Mouse (Mus musculus): ENCODE data around the gene Otos. TPM values are rescaled to one million over a fixed set of nuclear protein-coding genes. Genes with fewer than 3 reads are reported as not detected.

The Otos gene
- polyA plus RNA-seq, 2 experiments, result 0.10 to 0.18 TPM

DNA sequence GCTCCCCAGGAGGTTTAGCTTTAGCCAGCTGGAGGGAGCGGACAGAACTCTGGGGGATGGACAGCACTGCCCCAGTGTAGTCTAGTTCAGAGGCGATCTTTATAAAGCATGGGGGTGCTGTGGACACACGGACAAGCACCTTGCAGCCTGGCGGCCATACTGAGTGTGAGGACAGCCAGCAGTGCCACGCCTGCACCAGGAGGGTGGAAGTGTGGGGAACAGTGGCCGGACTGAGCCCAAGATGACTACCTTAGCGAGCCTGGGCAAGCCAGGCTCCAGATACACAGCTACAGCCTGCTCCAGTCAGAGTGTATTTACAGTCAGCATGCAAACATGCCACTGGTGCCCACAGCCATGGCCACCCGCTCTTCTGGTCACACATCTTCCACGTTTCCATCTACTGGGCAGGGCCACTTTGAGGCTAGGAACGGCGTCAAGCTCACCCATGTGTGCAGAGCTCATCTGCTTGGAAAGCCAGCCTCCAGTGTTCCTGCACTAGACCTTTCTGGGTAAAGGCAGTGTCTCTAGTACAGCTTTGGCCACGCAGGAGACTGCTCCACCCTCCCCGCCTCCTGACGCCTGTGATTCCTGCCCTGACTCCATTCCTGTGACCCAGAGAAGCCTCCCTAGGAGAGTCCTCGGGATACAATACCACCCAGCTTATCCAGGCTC, 11.0 kb downstream of the Otos start:
- DNase-seq (ENCODE audit: low read depth in 3 of 3, low spot score in 3 of 3) (no peak), ATAC-seq (ENCODE audit: insufficient read depth) (no peak)
- Histone ChIP-seq H3K27ac (no peak overlapping the region), H3K4me2 (ENCODE audit: low read depth) (no peak overlapping the region), H3K36me3 (replicated peaks; ENCODE audit: control insufficient read depth, insufficient read depth, low read depth) (no peaks in the 10 kb centered on the region), H3K9me3 (ENCODE audit: control insufficient read depth, low read length) (no peaks in the 10 kb centered on the region), H3K27me3 (ENCODE audit: control insufficient read depth, insufficient read depth, low read length) (no peaks in the 10 kb centered on the region), H3K4me3 (ENCODE audit: insufficient read depth in 1 of 2, low read depth in 2 of 2, low read length in 2 of 2) (no peak overlapping the region), H3K9ac (replicated peaks) (no peak overlapping the region), H3K4me1 (replicated peaks; ENCODE audit: control insufficient read depth in 2 of 2, insufficient read depth in 2 of 2, low read length in 1 of 2) (peaks cover 0 to 12% of the 10 kb centered on the region in 2 experiments; a peak in 2 of 4 replicates)
- TF ChIP-seq EP300 (IDR thresholded peaks at IDR 0.05; ENCODE audit: low read depth) (no peak), CTCF (IDR thresholded peaks at IDR 0.05; ENCODE audit: low read depth) (no peak)
- WGBS (ENCODE audit: insufficient replicate concordance), result 83% methylated on average over 15 of the region's 15 CpGs

- H3K36me3 ChIP-seq (replicated peaks; ENCODE audit: control insufficient read depth, insufficient read depth, low read depth), result no peaks in the 10 kb centered on the region
- 84% methylated on average over 11 of the region's 11 CpGs for WGBS (ENCODE audit: insufficient replicate concordance)
- no peak for DNase-seq (ENCODE audit: low read depth in 3 of 3, low spot score in 3 of 3)
- no peak for ATAC-seq (ENCODE audit: insufficient read depth)
- no peak overlapping the region for H3K9ac ChIP-seq (replicated peaks)
- H3K9me3 ChIP-seq (ENCODE audit: control insufficient read depth, low read length), result no peaks in the 10 kb centered on the region
- no peak overlapping the region for H3K4me2 ChIP-seq (ENCODE audit: low read depth)
- no peaks in the 10 kb centered on the region for H3K27me3 ChIP-seq (ENCODE audit: control insufficient read depth, insufficient read depth, low read length)
- TF ChIP-seq CTCF (IDR thresholded peaks at IDR 0.05; ENCODE audit: low read depth) (no peak), EP300 (IDR thresholded peaks at IDR 0.05; ENCODE audit: low read depth) (no peak)
- H3K27ac ChIP-seq, result no peak overlapping the region
- peaks cover 0 to 7% of the 10 kb centered on the region in 2 experiments; a peak in 2 of 4 replicates for H3K4me1 ChIP-seq (replicated peaks; ENCODE audit: control insufficient read depth in 2 of 2, insufficient read depth in 2 of 2, low read length in 1 of 2)
- no peak overlapping the region for H3K4me3 ChIP-seq (ENCODE audit: insufficient read depth in 1 of 2, low read depth in 2 of 2, low read length in 2 of 2)
Measured at GRCm38 (mm10) chr1:92636676-92637075, 12.0 kb downstream of the Otos start.

DNA sequence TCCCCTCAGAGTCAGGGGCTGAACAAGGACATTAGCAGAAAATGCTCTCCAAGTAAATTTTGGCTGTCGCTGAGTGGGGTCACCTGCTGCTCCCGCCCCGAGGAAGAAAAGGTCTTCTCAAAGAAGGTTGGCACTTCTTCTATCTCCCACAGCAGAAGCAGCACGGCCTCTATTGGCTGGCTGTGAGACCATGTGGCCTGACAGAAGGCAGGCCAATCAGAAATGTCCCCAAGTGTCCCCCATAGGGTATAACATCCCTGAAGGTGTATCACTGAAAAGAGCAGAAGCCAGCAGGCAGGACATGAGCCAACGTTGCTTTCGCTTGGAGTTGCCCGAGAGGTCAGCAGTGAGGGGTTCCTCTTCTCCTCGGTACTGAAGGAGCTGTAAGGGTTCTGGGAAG, 12.6 kb downstream of the Otos start:
- Histone ChIP-seq H3K9ac (replicated peaks) (no peak overlapping the region), H3K36me3 (replicated peaks; ENCODE audit: control insufficient read depth, insufficient read depth, low read depth) (no peaks in the 10 kb centered on the region), H3K4me2 (ENCODE audit: low read depth) (no peak overlapping the region), H3K4me3 (ENCODE audit: insufficient read depth in 1 of 2, low read depth in 2 of 2, low read length in 2 of 2) (no peak overlapping the region), H3K27me3 (ENCODE audit: control insufficient read depth, insufficient read depth, low read length) (no peaks in the 10 kb centered on the region), H3K27ac (no peak overlapping the region), H3K9me3 (ENCODE audit: control insufficient read depth, low read length) (no peaks in the 10 kb centered on the region), H3K4me1 (replicated peaks; ENCODE audit: control insufficient read depth in 2 of 2, insufficient read depth in 2 of 2, low read length in 1 of 2) (peaks cover 0 to 7% of the 10 kb centered on the region in 2 experiments; a peak in 2 of 4 replicates)
- ATAC-seq (ENCODE audit: insufficient read depth) (no peak), DNase-seq (ENCODE audit: low read depth in 3 of 3, low spot score in 3 of 3) (no peak)
- TF ChIP-seq CTCF (IDR thresholded peaks at IDR 0.05; ENCODE audit: low read depth) (no peak), EP300 (IDR thresholded peaks at IDR 0.05; ENCODE audit: low read depth) (no peak)
- WGBS (ENCODE audit: insufficient replicate concordance), result 67% methylated on average over 8 of the region's 8 CpGs

DNA sequence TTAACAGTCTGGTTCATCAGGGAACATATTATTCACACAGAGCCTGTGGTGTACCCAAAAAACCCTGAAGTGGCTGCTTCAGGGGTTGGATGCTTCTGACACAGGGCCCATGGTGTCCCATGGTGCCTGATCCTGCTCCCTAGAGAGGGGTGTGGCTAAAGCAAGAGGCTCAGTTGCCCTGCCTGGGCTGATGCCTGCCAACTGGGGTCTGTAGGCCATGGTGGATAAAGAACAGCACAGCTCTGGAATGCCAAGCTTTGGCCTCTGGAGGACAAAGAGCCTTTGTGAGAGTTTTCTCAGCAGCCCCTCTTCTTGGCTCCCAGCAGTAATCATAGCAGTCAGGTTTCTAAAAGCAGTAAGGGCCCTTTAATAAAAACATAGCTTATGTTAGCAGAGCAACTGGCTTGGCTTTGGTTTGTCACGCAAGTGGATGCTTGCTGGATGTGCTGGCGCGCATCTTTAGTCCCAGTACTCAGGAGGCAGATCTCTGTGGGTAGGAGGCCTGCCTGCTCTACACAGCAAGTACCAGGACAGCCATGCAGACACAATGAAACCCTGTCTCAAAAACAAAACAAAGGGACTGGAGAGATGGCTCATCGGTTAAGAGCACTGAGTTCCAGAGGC, 13.6 kb downstream of the Otos start:
- Histone ChIP-seq H3K9ac (replicated peaks) (no peak overlapping the region), H3K4me1 (replicated peaks; ENCODE audit: control insufficient read depth in 2 of 2, insufficient read depth in 2 of 2, low read length in 1 of 2) (no peaks in the 10 kb centered on the region), H3K9me3 (ENCODE audit: control insufficient read depth, low read length) (no peaks in the 10 kb centered on the region), H3K27me3 (ENCODE audit: control insufficient read depth, insufficient read depth, low read length) (no peaks in the 10 kb centered on the region), H3K36me3 (replicated peaks; ENCODE audit: control insufficient read depth, insufficient read depth, low read depth) (no peaks in the 10 kb centered on the region), H3K27ac (no peak overlapping the region), H3K4me2 (ENCODE audit: low read depth) (no peak overlapping the region), H3K4me3 (ENCODE audit: insufficient read depth in 1 of 2, low read depth in 2 of 2, low read length in 2 of 2) (no peak overlapping the region)
- no peak for DNase-seq (ENCODE audit: low read depth in 3 of 3, low spot score in 3 of 3)
- ATAC-seq (ENCODE audit: insufficient read depth), result no peak
- no peak for TF ChIP-seq CTCF (IDR thresholded peaks at IDR 0.05; ENCODE audit: low read depth)
- no peak for TF ChIP-seq EP300 (IDR thresholded peaks at IDR 0.05; ENCODE audit: low read depth)
- WGBS (ENCODE audit: insufficient replicate concordance), result 81% methylated on average over 4 of the region's 4 CpGs

DNA sequence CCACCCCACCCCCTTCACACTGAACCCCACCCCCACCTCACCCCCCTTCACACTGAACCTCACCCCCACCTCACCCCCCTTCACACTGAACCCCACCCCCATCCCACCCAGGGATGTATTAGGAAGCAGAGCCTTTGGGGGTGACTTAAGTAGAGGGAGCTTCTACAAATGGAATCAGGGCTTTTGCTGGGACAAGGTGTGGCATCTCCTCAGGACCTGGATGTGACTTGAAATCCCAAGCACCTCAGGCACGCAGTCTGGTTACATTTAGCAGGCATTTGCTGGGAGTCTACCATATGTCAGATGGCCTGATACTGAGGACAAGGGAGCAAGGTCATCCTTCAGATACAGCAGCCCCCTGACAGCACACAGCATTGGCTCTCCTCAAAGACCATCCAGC, 14.1 kb downstream of the Otos start:
- ATAC-seq (ENCODE audit: insufficient read depth) (no peak), DNase-seq (ENCODE audit: low read depth in 3 of 3, low spot score in 3 of 3) (no peak)
- Histone ChIP-seq H3K27ac (no peak overlapping the region), H3K4me3 (ENCODE audit: insufficient read depth in 1 of 2, low read depth in 2 of 2, low read length in 2 of 2) (no peak overlapping the region), H3K4me1 (replicated peaks; ENCODE audit: control insufficient read depth in 2 of 2, insufficient read depth in 2 of 2, low read length in 1 of 2) (no peaks in the 10 kb centered on the region), H3K4me2 (ENCODE audit: low read depth) (no peak overlapping the region), H3K36me3 (replicated peaks; ENCODE audit: control insufficient read depth, insufficient read depth, low read depth) (no peaks in the 10 kb centered on the region), H3K9ac (replicated peaks) (no peak overlapping the region), H3K9me3 (ENCODE audit: control insufficient read depth, low read length) (no peaks in the 10 kb centered on the region), H3K27me3 (ENCODE audit: control insufficient read depth, insufficient read depth, low read length) (no peaks in the 10 kb centered on the region)
- TF ChIP-seq CTCF (IDR thresholded peaks at IDR 0.05; ENCODE audit: low read depth) (no peak), EP300 (IDR thresholded peaks at IDR 0.05; ENCODE audit: low read depth) (no peak)
- 61% methylated on average over 1 of the region's 1 CpGs for WGBS (ENCODE audit: insufficient replicate concordance)
